Mouse (Mus musculus): Measurements from ENCODE around the gene Grin2b. TPM values are rescaled to one million over a fixed set of nuclear protein-coding genes. Genes with fewer than 3 reads are reported as not detected.

Gene Grin2b
- polyA plus RNA-seq, 1 experiment from 2014 or later: 0.53 TPM

DNA sequence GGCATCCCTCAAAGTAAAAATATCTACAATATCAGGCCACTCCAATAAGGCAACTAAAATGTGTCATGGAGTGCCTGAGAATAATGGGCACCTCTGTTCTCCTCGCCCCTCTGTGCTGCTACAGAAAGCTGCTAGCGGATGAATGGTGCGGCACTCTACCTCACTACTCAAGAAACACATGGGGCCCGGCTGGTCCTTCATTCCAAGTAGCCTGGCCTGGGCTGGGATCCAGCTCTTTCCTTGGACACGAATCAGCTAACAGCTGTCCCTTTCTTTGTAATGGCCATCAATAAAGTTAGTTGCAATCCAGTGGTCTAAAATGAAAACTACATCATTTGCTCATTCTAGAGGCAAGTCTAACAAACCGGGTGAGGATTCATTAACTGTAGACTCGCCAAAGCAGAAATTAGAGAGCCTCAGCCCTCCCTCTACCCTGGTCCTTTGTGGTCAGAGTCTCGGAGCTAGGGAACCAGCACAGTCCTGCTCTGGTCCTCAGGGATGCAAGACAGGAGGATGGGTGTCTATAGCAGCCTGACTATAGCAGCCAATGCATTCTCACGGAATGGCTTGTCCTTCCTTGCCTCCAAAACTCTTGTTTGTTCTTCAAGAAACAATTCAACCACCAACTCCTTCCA, 7.8 kb downstream of the Grin2b start:
- Histone ChIP-seq H3K4me2 (no peak overlapping the region), H3K4me3 (no peak overlapping the region)
- WGBS: 69% methylated on average over 9 of the region's 9 CpGs

DNA sequence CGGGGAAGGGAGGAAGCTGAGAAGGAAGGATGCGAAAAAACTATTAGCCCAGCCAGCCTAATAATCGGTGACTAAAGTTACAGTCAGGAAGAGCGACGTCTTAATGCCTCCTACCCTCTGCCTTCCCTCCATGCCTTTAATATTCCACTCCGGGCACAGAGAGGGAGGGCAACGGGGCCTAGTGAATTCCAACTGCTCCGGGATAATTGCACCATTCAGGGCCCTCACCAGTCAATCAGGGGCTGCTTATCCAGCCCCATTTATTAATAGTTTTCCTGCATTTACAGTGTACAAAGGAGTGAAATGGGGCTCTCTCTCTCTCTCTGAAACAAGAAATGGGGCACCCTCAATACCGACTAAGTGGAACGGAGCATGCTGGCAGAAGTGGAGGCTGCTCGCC, 11.2 kb downstream of the Grin2b start:
- Histone ChIP-seq H3K4me2 (no peak overlapping the region), H3K27ac (no peak overlapping the region), H3K9ac (no peak overlapping the region), H3K27me3 (no peaks in the 10 kb centered on the region), H3K9me3 (replicated peaks) (no peaks in the 10 kb centered on the region), H3K36me3 (no peaks in the 10 kb centered on the region), H3K4me3 (no peak overlapping the region), H3K4me1 (replicated peaks) (no peaks in the 10 kb centered on the region)
- WGBS: 78% methylated on average over 11 of the region's 11 CpGs
- no peak for ATAC-seq (replicated peaks; ENCODE audit: insufficient number of reproducible peaks, insufficient read depth, low FRiP score, low read depth)

More for the DNA sequence above, 7.8 kb downstream of the Grin2b start:
- Histone ChIP-seq H3K9ac (no peak overlapping the region), H3K27ac (no peak overlapping the region), H3K9me3 (replicated peaks) (no peaks in the 10 kb centered on the region), H3K27me3 (peaks cover 14% of the 10 kb centered on the region), H3K4me1 (replicated peaks) (no peaks in the 10 kb centered on the region), H3K36me3 (no peaks in the 10 kb centered on the region)
- no peak for ATAC-seq (replicated peaks; ENCODE audit: insufficient number of reproducible peaks, insufficient read depth, low FRiP score, low read depth)

GRCm38 (mm10) chr6:136153444-136153843, 19.9 kb downstream of the Grin2b start:
- H3K4me3 ChIP-seq: no peak overlapping the region
- H3K27ac ChIP-seq: no peak overlapping the region
- 59% methylated on average over 9 of the region's 9 CpGs for WGBS
- H3K36me3 ChIP-seq: no peaks in the 10 kb centered on the region
- no peak overlapping the region for H3K9ac ChIP-seq
- ATAC-seq (replicated peaks; ENCODE audit: insufficient number of reproducible peaks, insufficient read depth, low FRiP score, low read depth): no peak
- no peaks in the 10 kb centered on the region for H3K27me3 ChIP-seq
- no peaks in the 10 kb centered on the region for H3K9me3 ChIP-seq (replicated peaks)
- no peaks in the 10 kb centered on the region for H3K4me1 ChIP-seq (replicated peaks)
- no peak overlapping the region for H3K4me2 ChIP-seq

GRCm38 (mm10) chr6:136150064-136150463, 23.2 kb downstream of the Grin2b start:
- WGBS: 50% methylated on average over 5 of the region's 6 CpGs

GRCm38 (mm10) chr6:136139967-136140366, 33.3 kb downstream of the Grin2b start:
- Histone ChIP-seq H3K4me1 (replicated peaks) (no peaks in the 10 kb centered on the region), H3K9ac (no peak overlapping the region), H3K4me3 (no peak overlapping the region), H3K27me3 (no peaks in the 10 kb centered on the region), H3K27ac (no peak overlapping the region), H3K9me3 (replicated peaks) (no peaks in the 10 kb centered on the region), H3K36me3 (no peaks in the 10 kb centered on the region), H3K4me2 (no peak overlapping the region)
- ATAC-seq (replicated peaks; ENCODE audit: insufficient number of reproducible peaks, insufficient read depth, low FRiP score, low read depth): no peak
- 72% methylated on average over 6 of the region's 6 CpGs for WGBS

More at GRCm38 (mm10) chr6:136150064-136150463, 23.2 kb downstream of the Grin2b start:
- H3K4me3 ChIP-seq: no peak overlapping the region
- no peak overlapping the region for H3K9ac ChIP-seq
- no peaks in the 10 kb centered on the region for H3K4me1 ChIP-seq (replicated peaks)
- no peak overlapping the region for H3K27ac ChIP-seq
- no peak for ATAC-seq (replicated peaks; ENCODE audit: insufficient number of reproducible peaks, insufficient read depth, low FRiP score, low read depth)
- no peaks in the 10 kb centered on the region for H3K36me3 ChIP-seq
- H3K4me2 ChIP-seq: no peak overlapping the region
- no peaks in the 10 kb centered on the region for H3K27me3 ChIP-seq
- H3K9me3 ChIP-seq (replicated peaks): no peaks in the 10 kb centered on the region

- Histone ChIP-seq H3K9ac (no peak overlapping the region), H3K27ac (no peak overlapping the region), H3K4me2 (no peak overlapping the region), H3K27me3 (no peaks in the 10 kb centered on the region), H3K4me3 (no peak overlapping the region), H3K4me1 (replicated peaks) (no peaks in the 10 kb centered on the region), H3K36me3 (no peaks in the 10 kb centered on the region), H3K9me3 (replicated peaks) (no peaks in the 10 kb centered on the region)
- ATAC-seq (replicated peaks; ENCODE audit: insufficient number of reproducible peaks, insufficient read depth, low FRiP score, low read depth): no peak
- WGBS: 23% methylated on average over 10 of the region's 10 CpGs
Observed at GRCm38 (mm10) chr6:136130456-136130855, 42.9 kb downstream of the Grin2b start.

DNA sequence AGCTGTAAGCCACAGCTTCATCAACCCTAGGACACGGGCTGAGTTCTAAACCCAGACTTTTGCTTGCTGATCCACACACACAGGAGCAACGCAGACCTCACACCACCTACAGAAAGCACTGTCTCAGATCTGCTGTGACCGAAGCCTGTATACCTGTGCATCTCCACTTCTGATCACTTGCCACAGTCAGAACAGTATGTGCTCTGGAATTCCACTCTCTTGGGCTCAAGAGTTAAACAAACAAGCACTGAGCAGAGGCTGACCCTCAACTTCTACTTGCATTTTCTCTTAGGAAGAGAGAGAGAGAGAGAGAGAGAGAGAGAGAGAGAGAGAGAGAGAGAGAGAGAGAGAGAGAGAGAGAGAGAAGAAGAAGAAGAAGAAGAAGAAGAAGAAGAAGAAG, 50.7 kb downstream of the Grin2b start:
- Histone ChIP-seq H3K4me1 (replicated peaks) (no peaks in the 10 kb centered on the region), H3K9ac (no peak overlapping the region), H3K27ac (no peak overlapping the region), H3K9me3 (replicated peaks) (no peaks in the 10 kb centered on the region), H3K36me3 (no peaks in the 10 kb centered on the region), H3K27me3 (no peaks in the 10 kb centered on the region), H3K4me2 (no peak overlapping the region), H3K4me3 (no peak overlapping the region)
- no peak for ATAC-seq (replicated peaks; ENCODE audit: insufficient number of reproducible peaks, insufficient read depth, low FRiP score, low read depth)
- 73% methylated on average over 3 of the region's 3 CpGs for WGBS

DNA sequence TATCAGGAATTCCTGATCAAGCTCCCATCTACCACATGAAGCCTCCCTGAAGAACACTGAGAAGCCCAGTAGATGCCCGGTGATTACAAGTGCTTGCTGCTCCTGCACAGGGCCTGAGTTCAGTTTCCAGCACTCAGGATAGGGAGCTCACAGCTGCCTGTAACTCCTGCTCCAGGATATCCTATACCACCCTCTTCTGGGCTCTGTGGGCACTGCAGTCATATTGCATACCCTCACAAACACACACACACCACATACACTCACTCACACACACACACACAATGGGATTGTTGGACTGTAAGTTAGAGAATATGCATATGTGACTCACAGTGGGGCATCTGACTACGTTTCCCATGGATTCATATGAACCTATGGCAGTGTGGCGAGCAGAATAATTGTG, 55.9 kb downstream of the Grin2b start:
- H3K9me3 ChIP-seq (replicated peaks): no peaks in the 10 kb centered on the region
- no peak overlapping the region for H3K9ac ChIP-seq
- ATAC-seq (replicated peaks; ENCODE audit: insufficient number of reproducible peaks, insufficient read depth, low FRiP score, low read depth): no peak
- no peak overlapping the region for H3K4me2 ChIP-seq
- H3K27ac ChIP-seq: no peak overlapping the region
- WGBS: 81% methylated on average over 3 of the region's 3 CpGs
- no peaks in the 10 kb centered on the region for H3K36me3 ChIP-seq
- H3K4me3 ChIP-seq: no peak overlapping the region
- H3K4me1 ChIP-seq (replicated peaks): no peaks in the 10 kb centered on the region
- no peaks in the 10 kb centered on the region for H3K27me3 ChIP-seq

DNA sequence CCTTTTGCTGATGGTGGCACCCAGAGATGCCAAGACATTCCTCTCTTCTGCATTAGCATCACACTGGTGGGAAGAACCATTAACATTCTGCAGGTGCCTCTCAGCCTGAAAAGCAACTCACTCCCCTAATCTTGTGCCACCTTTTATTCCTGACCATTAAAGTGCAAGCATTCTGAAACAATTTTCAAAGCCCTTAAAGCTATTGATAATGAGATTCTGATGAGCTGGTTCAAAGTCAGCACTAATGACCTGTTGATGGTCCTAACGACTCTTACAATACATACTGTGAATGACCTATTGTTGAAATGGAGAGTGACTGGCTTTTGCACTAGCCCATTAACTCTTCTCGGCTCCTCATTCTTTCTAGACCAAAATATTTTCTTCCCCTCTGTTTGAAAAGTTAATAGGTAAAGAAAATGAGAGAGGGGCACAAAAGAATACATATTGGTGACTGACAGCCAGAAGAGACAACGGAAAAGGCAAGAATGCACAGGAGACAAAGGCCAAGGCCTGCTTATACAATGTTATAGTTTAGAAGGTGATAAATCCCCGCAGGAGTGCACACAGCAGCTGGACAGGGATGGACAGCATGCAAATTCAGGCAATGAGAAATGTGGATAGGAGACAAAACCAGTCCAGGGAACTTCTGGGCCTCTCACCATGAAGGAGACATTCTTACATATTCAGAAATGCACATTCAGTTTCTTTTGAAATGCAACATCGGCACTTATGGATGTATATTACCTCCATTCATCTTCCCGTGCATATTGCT, 59.5 kb downstream of the Grin2b start:
- no peak overlapping the region for H3K4me3 ChIP-seq
- no peak for ATAC-seq (replicated peaks; ENCODE audit: insufficient number of reproducible peaks, insufficient read depth, low FRiP score, low read depth)
- WGBS: 68% methylated on average over 6 of the region's 6 CpGs
- H3K27me3 ChIP-seq: no peaks in the 10 kb centered on the region
- no peaks in the 10 kb centered on the region for H3K36me3 ChIP-seq
- H3K4me2 ChIP-seq: no peak overlapping the region
- no peak overlapping the region for H3K27ac ChIP-seq
- no peaks in the 10 kb centered on the region for H3K9me3 ChIP-seq (replicated peaks)
- H3K4me1 ChIP-seq (replicated peaks): no peaks in the 10 kb centered on the region
- no peak overlapping the region for H3K9ac ChIP-seq

GRCm38 (mm10) chr6:136109172-136109571, 64.1 kb downstream of the Grin2b start:
- no peak for ATAC-seq (replicated peaks; ENCODE audit: insufficient number of reproducible peaks, insufficient read depth, low FRiP score, low read depth)
- H3K4me2 ChIP-seq: no peak overlapping the region

GRCm38 (mm10) chr6:136108466-136108865, 64.8 kb downstream of the Grin2b start:
- WGBS: 78% methylated on average over 3 of the region's 3 CpGs

More at GRCm38 (mm10) chr6:136109172-136109571, 64.1 kb downstream of the Grin2b start:
- Histone ChIP-seq H3K27ac (no peak overlapping the region), H3K9me3 (replicated peaks) (no peaks in the 10 kb centered on the region), H3K4me3 (no peak overlapping the region), H3K27me3 (no peaks in the 10 kb centered on the region), H3K36me3 (no peaks in the 10 kb centered on the region), H3K4me1 (replicated peaks) (no peaks in the 10 kb centered on the region), H3K9ac (no peak overlapping the region)
- WGBS: 75% methylated on average over 6 of the region's 6 CpGs

DNA sequence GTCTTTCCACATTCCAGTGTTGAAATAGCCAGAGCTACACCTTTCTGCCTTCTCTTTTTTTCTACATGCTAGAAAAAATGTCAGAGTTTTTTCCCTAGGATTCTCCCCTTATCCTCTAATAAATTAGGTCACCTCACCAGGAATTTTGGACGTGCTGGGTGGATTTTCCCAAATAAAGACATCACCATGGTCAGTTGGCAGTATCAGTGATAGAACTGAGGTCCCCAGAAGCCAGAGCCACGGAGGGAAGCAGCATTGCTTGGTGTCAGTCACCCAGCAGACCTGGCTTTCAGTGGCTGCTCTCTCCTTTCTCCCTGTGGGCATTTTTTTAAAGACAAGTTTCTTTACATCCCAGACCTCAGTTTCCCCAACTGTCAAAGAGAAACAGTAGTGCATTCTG, 68.1 kb downstream of the Grin2b start:
- H3K4me1 ChIP-seq (replicated peaks): no peaks in the 10 kb centered on the region
- H3K4me2 ChIP-seq: no peak overlapping the region
- H3K36me3 ChIP-seq: no peaks in the 10 kb centered on the region
- H3K9me3 ChIP-seq (replicated peaks): no peaks in the 10 kb centered on the region
- 65% methylated on average over 2 of the region's 2 CpGs for WGBS
- no peaks in the 10 kb centered on the region for H3K27me3 ChIP-seq
- H3K27ac ChIP-seq: no peak overlapping the region
- H3K4me3 ChIP-seq: no peak overlapping the region
- no peak overlapping the region for H3K9ac ChIP-seq
- no peak for ATAC-seq (replicated peaks; ENCODE audit: insufficient number of reproducible peaks, insufficient read depth, low FRiP score, low read depth)

More at GRCm38 (mm10) chr6:136108466-136108865, 64.8 kb downstream of the Grin2b start:
- ATAC-seq (replicated peaks; ENCODE audit: insufficient number of reproducible peaks, insufficient read depth, low FRiP score, low read depth): no peak
- no peaks in the 10 kb centered on the region for H3K4me1 ChIP-seq (replicated peaks)
- no peaks in the 10 kb centered on the region for H3K9me3 ChIP-seq (replicated peaks)
- no peak overlapping the region for H3K27ac ChIP-seq
- no peak overlapping the region for H3K4me3 ChIP-seq
- H3K36me3 ChIP-seq: no peaks in the 10 kb centered on the region
- H3K9ac ChIP-seq: no peak overlapping the region
- H3K27me3 ChIP-seq: no peaks in the 10 kb centered on the region
- no peak overlapping the region for H3K4me2 ChIP-seq
